In the genomic region with DNA sequence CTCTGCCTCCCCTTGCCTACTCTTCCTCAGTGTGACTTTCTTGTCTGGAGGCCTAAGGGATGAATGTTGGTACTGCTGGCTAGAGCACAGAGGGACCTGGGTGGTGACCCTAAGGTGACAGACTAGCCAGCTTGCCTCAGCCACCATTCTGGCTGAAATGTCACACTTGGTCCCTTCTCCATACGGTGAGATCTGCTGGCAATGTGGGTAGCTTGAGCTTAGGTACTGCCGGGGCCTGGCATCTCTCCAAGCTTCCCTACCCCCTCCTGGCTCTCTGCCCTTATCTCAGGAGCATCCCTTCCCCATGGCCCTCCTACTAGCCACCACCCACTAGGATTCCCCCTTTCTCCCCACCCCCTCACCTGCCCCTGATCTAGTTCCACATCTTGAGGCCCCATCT, we compare ENCODE assay signal across 8 mouse cellular contexts.
A peak's percentile ranks its signal among the peaks of the same experiment; 100 is the strongest.
DNase-seq lines count a peak whose midpoint lies in the region; ATAC-seq lines count a peak whose summit lies in the region.

No protein-coding gene starts in this region.

- H3K9ac ChIP-seq in heart, embryonic 11.5 days (ENCODE audit: low read depth, low read length): no peak overlapping the region; the same call in 1 of the 2 replicates
- H3K9ac ChIP-seq in neural tube, embryonic 12.5 days: no peak overlapping the region
- no peak overlapping the region for H3K9ac ChIP-seq in hindbrain, embryonic 14.5 days
- H3K9ac ChIP-seq in stomach, embryonic 16.5 days (ENCODE audit: low read length): peak overlapping the region; percentile 50; the same call in 1 of the 2 replicates

- no peak overlapping the region for H3K4me3 ChIP-seq in heart, embryonic 11.5 days (ENCODE audit: low read depth, low read length)
- no peak overlapping the region for H3K4me3 ChIP-seq in neural tube, embryonic 12.5 days
- H3K4me3 ChIP-seq in hindbrain, embryonic 14.5 days (replicated peaks; ENCODE audit: low read length): no peak overlapping the region
- H3K4me3 ChIP-seq in stomach, embryonic 16.5 days (replicated peaks; ENCODE audit: low read length): no peak overlapping the region

- 45% methylated on average over 2 of the region's 2 CpGs for WGBS in heart, embryonic 11.5 days (ENCODE audit: insufficient replicate concordance)
- WGBS in neural tube, embryonic 12.5 days: 74% methylated on average over 2 of the region's 2 CpGs
- 50% methylated on average over 2 of the region's 2 CpGs for WGBS in hindbrain, embryonic 14.5 days
- WGBS in stomach, embryonic 16.5 days: 49% methylated on average over 2 of the region's 2 CpGs

- H3K27me3 ChIP-seq in heart, embryonic 11.5 days (ENCODE audit: control insufficient read depth, insufficient read depth, low read length): no peaks in the 10 kb centered on the region
- H3K27me3 ChIP-seq in neural tube, embryonic 12.5 days (replicated peaks): no peaks in the 10 kb centered on the region
- H3K27me3 ChIP-seq in hindbrain, embryonic 14.5 days (ENCODE audit: control insufficient read depth, insufficient read depth, low read length): no peaks in the 10 kb centered on the region
- H3K27me3 ChIP-seq in stomach, embryonic 16.5 days (ENCODE audit: control insufficient read depth, insufficient read depth, low read length): no peaks in the 10 kb centered on the region

- no peaks in the 10 kb centered on the region for H3K36me3 ChIP-seq in heart, embryonic 11.5 days (ENCODE audit: control insufficient read depth, insufficient read depth, low read length)
- no peaks in the 10 kb centered on the region for H3K36me3 ChIP-seq in neural tube, embryonic 12.5 days
- H3K36me3 ChIP-seq in hindbrain, embryonic 14.5 days (replicated peaks; ENCODE audit: control insufficient read depth, insufficient read depth): no peaks in the 10 kb centered on the region
- no peaks in the 10 kb centered on the region for H3K36me3 ChIP-seq in stomach, embryonic 16.5 days (ENCODE audit: control insufficient read depth, insufficient read depth, low read length)

- DNase-seq in heart, postnatal 36 days: no peak
- DNase-seq in neural tube, embryonic 10.5 days (ENCODE audit: extremely low spot score, low spot score): no peak
- peak; percentile 40 for DNase-seq in hindbrain, embryonic 14.5 days (ENCODE audit: low spot score)
- no peak for DNase-seq in frontal cortex, adult 2 months (ENCODE audit: extremely low spot score in 1 of 2, low spot score in 1 of 2)
- no peak for DNase-seq in thymus, postnatal 36 days

- no peaks in the 10 kb centered on the region for H3K9me3 ChIP-seq in heart, embryonic 11.5 days (replicated peaks; ENCODE audit: control insufficient read depth, low read length)
- peaks cover 3% of the 10 kb centered on the region; the same call in 1 of the 2 replicates for H3K9me3 ChIP-seq in neural tube, embryonic 12.5 days
- peaks cover 7% of the 10 kb centered on the region; the same call in 1 of the 2 replicates for H3K9me3 ChIP-seq in hindbrain, embryonic 14.5 days (ENCODE audit: control insufficient read depth, low read length)
- no peaks in the 10 kb centered on the region for H3K9me3 ChIP-seq in stomach, embryonic 16.5 days (replicated peaks; ENCODE audit: control insufficient read depth, low read length)

- intact Hi-C loops in heart, postnatal 36 days (cut with DNase I): no loop called here

- peak overlapping the region; percentile 21; the same call in 1 of the 2 replicates for H3K4me2 ChIP-seq in heart, embryonic 11.5 days
- H3K4me2 ChIP-seq in neural tube, embryonic 12.5 days (replicated peaks): 0 out of 2 replicates have a peak overlapping the region, but pooled peaks have one; percentile 24
- no peak overlapping the region for H3K4me2 ChIP-seq in hindbrain, embryonic 14.5 days (replicated peaks)
- peak overlapping the region; percentile 20; the same call in 1 of the 2 replicates for H3K4me2 ChIP-seq in stomach, embryonic 16.5 days (ENCODE audit: low read depth, low read length)

- peaks cover 36% of the 10 kb centered on the region for H3K4me1 ChIP-seq in heart, embryonic 11.5 days (ENCODE audit: control insufficient read depth, insufficient read depth, low read length)
- peaks cover 36% of the 10 kb centered on the region for H3K4me1 ChIP-seq in neural tube, embryonic 12.5 days
- peaks cover 24% of the 10 kb centered on the region for H3K4me1 ChIP-seq in hindbrain, embryonic 14.5 days (replicated peaks; ENCODE audit: control insufficient read depth, insufficient read depth, low read length)
- H3K4me1 ChIP-seq in stomach, embryonic 16.5 days (ENCODE audit: control insufficient read depth, insufficient read depth, low read length): peaks cover 26% of the 10 kb centered on the region

- ATAC-seq in heart, embryonic 11.5 days (replicated peaks; ENCODE audit: insufficient number of reproducible peaks, low FRiP score, low TSS enrichment): no peak; the same call in 1 of the 2 replicates
- ATAC-seq in neural tube, embryonic 12.5 days (ENCODE audit: low FRiP score, low read depth): no peak
- ATAC-seq in hindbrain, embryonic 14.5 days (ENCODE audit: low FRiP score): peak; percentile 40; the same call in 1 of the 2 replicates
- no peak for ATAC-seq in stomach, embryonic 16.5 days (ENCODE audit: insufficient read depth, low FRiP score)

- H3K27ac ChIP-seq in heart, embryonic 11.5 days (ENCODE audit: low read depth, low read length): peak overlapping the region; percentile 70
- no peak overlapping the region for H3K27ac ChIP-seq in neural tube, embryonic 12.5 days
- H3K27ac ChIP-seq in hindbrain, embryonic 14.5 days: no peak overlapping the region
- peak overlapping the region; percentile 92 for H3K27ac ChIP-seq in stomach, embryonic 16.5 days (ENCODE audit: low read length)

Comparison
In these comparisons a context has a peak if more than half of its experiments do, and no peak if none do; other contexts are left out.
1. H3K27ac ChIP-seq: peak in heart, embryonic 11.5 days (single experiment) and stomach, embryonic 16.5 days (single experiment); none in neural tube, embryonic 12.5 days (single experiment) and hindbrain, embryonic 14.5 days (single experiment).